Mouse (Mus musculus): ENCODE measurements at regions not wholly inside any gene's neighbourhood (a gene's known extent, or its start where the extent isn't known, plus 50 kb on each side); places are given as distances from the start of the nearest gene placed in this dataset.
A peak's percentile ranks its signal among the peaks of the same experiment; 100 is the strongest.

DNA sequence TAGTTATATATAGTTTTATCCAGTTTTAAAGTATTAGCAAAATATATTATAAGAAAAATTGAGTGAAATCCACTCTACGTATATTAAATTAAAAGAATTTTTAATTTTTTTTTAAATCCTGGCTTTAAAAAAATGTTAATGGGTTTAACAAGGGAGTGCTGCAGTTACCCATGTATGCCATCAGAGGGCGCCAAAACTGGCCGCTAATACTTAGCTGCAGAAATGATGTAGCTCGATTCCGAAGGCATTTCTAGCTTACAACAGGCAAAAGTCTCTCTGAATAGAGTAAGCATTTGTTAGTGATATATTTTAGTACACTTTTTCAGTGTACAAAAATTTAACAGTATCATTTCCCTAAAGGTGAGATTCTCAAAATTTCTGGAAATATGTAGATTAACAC is 73.1 kb downstream of the Olfr444 start:
- DNase-seq (ENCODE audit: low spot score, missing footprints) = peak; percentile 88
- H3K4me3 ChIP-seq (ENCODE audit: low read depth, low read length) = no peak overlapping the region
- no peak overlapping the region for H3K4me2 ChIP-seq
- no peak overlapping the region for H3K9ac ChIP-seq (ENCODE audit: low read length)
- H3K9me3 ChIP-seq (ENCODE audit: control insufficient read depth, low read length) = no peaks in the 10 kb centered on the region
- no peak for ATAC-seq (ENCODE audit: low FRiP score)
- H3K4me1 ChIP-seq (ENCODE audit: control insufficient read depth, insufficient read depth, low read length) = no peaks in the 10 kb centered on the region
- H3K36me3 ChIP-seq (ENCODE audit: control insufficient read depth, insufficient read depth, low read length) = no peaks in the 10 kb centered on the region
- 15% methylated on average over 5 of the region's 5 CpGs for WGBS
- no peaks in the 10 kb centered on the region for H3K27me3 ChIP-seq (ENCODE audit: control insufficient read depth, insufficient read depth, low read length)
- no peak overlapping the region for H3K27ac ChIP-seq (ENCODE audit: low read depth, low read length)

Data from midbrain, embryonic 11.5 days (tissue).